Mouse (Mus musculus) cerebellum, adult 9-10 months (tissue): ENCODE results near the gene Msln.

Source experiments
- DNase-seq: peaks from one replicate; pipeline ENCODE4 v3.0.0; 2022

The Msln gene

GRCm38 (mm10) chr17:25717691-25718090 is 36.5 kb downstream of the Msln start:
- DNase-seq, result no peak

- no peak for DNase-seq
Measured at GRCm38 (mm10) chr17:25716711-25717637, 37.2 kb downstream of the Msln start, which contains the start of gene Gng13. TSS of gene Gng13 (plus strand) at chr17:25717171.

- DNase-seq, result no peak
Measured at GRCm38 (mm10) chr17:25716130-25716529, 38.0 kb downstream of the Msln start.

- DNase-seq, result no peak
Measured at GRCm38 (mm10) chr17:25715627-25716026, 38.6 kb downstream of the Msln start.

- no peak for DNase-seq
Measured at GRCm38 (mm10) chr17:25711136-25711535, 43.0 kb downstream of the Msln start.

- no peak for DNase-seq
Measured at GRCm38 (mm10) chr17:25709994-25710393, 44.2 kb downstream of the Msln start.

- DNase-seq, result no peak
Measured at GRCm38 (mm10) chr17:25700863-25701496, 53.2 kb downstream of the Msln start.
